Mouse (Mus musculus) adrenal gland, postnatal 10 days (tissue): ENCODE results near the gene Hipk1. TPM values are rescaled to one million over a fixed set of nuclear protein-coding genes. Genes with fewer than 3 reads are reported as not detected.
A peak's percentile ranks its signal among the peaks of the same experiment; 100 is the strongest.

Experiments used
- DNase-seq: peaks from one replicate; pipeline ENCODE4 v3.0.0; 2021; ENCODE audit warnings: mixed read lengths
- total RNA-seq, 2 experiments: library from RNA; stranded (reverse); gene quantifications; 2 replicates each; pipeline ENCODE4 v1.2.3; 2021

Hipk1 gene
- total RNA-seq, 2 experiments from 2014 or later = 128 to 162 TPM

- no peak for DNase-seq
Measured at GRCm38 (mm10) chr3:103745001-103745770, 46.2 kb downstream of the Hipk1 start.

- no peak for DNase-seq
Measured at GRCm38 (mm10) chr3:103743208-103743607, 48.2 kb downstream of the Hipk1 start.

GRCm38 (mm10) chr3:103740342-103740741 lies 51.0 kb downstream of the Hipk1 start:
- DNase-seq = no peak

GRCm38 (mm10) chr3:103739329-103739728 lies 52.0 kb downstream of the Hipk1 start, which contains the start of gene Gm10964:
TSS of gene Gm10964 (plus strand) at chr3:103739366.
- no peak for DNase-seq

- peak; percentile 92 for DNase-seq
Measured at GRCm38 (mm10) chr3:103737778-103738571, 53.4 kb downstream of the Hipk1 start, which contains the start of gene Olfml3. TSS of gene Olfml3 (minus strand) at chr3:103738001.

- peak; percentile 61 for DNase-seq
Measured at GRCm38 (mm10) chr3:103737061-103737754, 54.2 kb downstream of the Hipk1 start.

- no peak for DNase-seq
Measured at GRCm38 (mm10) chr3:103735776-103736600, 55.4 kb downstream of the Hipk1 start.

GRCm38 (mm10) chr3:103734696-103735519 lies 56.5 kb downstream of the Hipk1 start:
- peak; percentile 39 for DNase-seq

- DNase-seq = no peak
Measured at GRCm38 (mm10) chr3:103733799-103734695, 57.3 kb downstream of the Hipk1 start.

- no peak for DNase-seq
Measured at GRCm38 (mm10) chr3:103733176-103733575, 58.2 kb downstream of the Hipk1 start.

- DNase-seq = no peak
Measured at GRCm38 (mm10) chr3:103732116-103732515, 59.2 kb downstream of the Hipk1 start.

GRCm38 (mm10) chr3:103729850-103730249 lies 61.5 kb downstream of the Hipk1 start:
- no peak for DNase-seq

GRCm38 (mm10) chr3:103727813-103728326 lies 63.5 kb downstream of the Hipk1 start:
- no peak for DNase-seq

GRCm38 (mm10) chr3:103726642-103727041 lies 64.7 kb downstream of the Hipk1 start:
- DNase-seq = no peak

- no peak for DNase-seq
Measured at GRCm38 (mm10) chr3:103724137-103724536, 67.2 kb downstream of the Hipk1 start.

- no peak for DNase-seq
Measured at GRCm38 (mm10) chr3:103718728-103719127, 72.6 kb downstream of the Hipk1 start.

- no peak for DNase-seq
Measured at GRCm38 (mm10) chr3:103716774-103717760, 74.3 kb downstream of the Hipk1 start.
